Mouse (Mus musculus) bone marrow macrophage, adult 2 months (primary cell): ENCODE measurements around the gene Slc18b1. TPM values are rescaled to one million over a fixed set of nuclear protein-coding genes. Genes with fewer than 3 reads are reported as not detected.

ENCODE experiments used
- H3K27ac ChIP-seq: 2 replicates; pipeline ENCODE4 v1.5.1; 2012; ENCODE audit warnings: low read depth, low read length; ENCODE audit not compliant: insufficient read depth
- H3K4me1 ChIP-seq: 2 replicates; pipeline ENCODE4 v1.6.1; 2012; ENCODE audit warnings: low read length; ENCODE audit not compliant: control insufficient read depth, insufficient read depth
- H3K4me3 ChIP-seq: 2 replicates; pipeline ENCODE4 v1.5.1; 2012; ENCODE audit warnings: mild to moderate bottlenecking, low read length, moderate library complexity; ENCODE audit not compliant: insufficient read depth
- CTCF ChIP-seq: IDR thresholded peaks from 2 replicates; pipeline ENCODE4 v1.5.1; 2012; ENCODE audit warnings: low read depth, mild to moderate bottlenecking, low read length, moderate library complexity
- POLR2A ChIP-seq: IDR thresholded peaks from 2 replicates; pipeline ENCODE4 v1.6.1; 2012; ENCODE audit warnings: mild to moderate bottlenecking, low read depth, low read length, borderline replicate concordance
- polyA plus RNA-seq: library from polyadenylated mRNA; stranded (reverse); fragments of >200 nt; gene quantifications from 2 replicates; pipeline ENCODE4 v1.2.4, GENCODE M21; 2012; ENCODE audit not compliant: missing spikeins, insufficient read depth, insufficient read length

Slc18b1 gene
- polyA plus RNA-seq, 1 experiment: 6.7 TPM

DNA sequence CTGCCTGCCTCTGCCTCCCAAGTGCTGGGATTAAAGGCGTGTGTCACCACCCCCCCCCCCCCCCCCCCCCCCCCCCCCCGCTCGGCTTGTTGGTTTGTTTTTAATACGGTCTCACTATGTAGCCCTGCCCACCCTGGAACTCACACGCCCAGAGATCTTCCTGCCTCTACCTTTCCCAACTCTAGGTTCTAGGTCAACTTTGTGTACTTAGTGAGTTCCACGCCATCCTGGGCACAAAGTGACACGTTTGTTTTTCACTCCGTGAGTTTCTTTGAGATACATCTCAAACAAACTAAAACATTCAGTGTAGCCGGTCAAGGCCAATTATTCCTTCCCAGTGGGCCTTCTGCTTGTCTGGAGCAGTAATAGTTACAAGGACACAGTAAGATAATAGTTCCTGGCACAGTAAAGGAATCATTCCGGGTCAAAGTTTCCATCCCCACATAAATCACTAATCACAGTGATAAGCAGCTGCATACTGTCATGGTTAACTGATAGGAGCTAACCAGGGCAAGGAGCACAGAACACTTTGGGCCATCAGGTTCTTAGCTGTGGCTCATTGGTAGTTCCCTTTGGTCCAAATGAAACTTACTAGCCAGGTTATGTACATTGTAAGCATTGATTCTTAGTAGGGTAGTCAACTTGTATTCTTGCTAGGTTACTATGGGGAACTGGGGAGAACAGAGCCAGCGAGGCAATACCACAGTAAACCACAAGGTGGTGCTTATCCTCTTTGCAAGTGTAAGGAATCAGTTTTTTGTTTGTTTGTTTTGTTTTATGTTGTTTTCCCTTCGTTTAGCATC lies 15.1 kb downstream of the Slc18b1 start:
- no peak for TF ChIP-seq CTCF
- no peak for TF ChIP-seq POLR2A
- Histone ChIP-seq H3K4me1 (no peaks in the 10 kb centered on the region), H3K27ac (no peak overlapping the region), H3K4me3 (no peak overlapping the region)

DNA sequence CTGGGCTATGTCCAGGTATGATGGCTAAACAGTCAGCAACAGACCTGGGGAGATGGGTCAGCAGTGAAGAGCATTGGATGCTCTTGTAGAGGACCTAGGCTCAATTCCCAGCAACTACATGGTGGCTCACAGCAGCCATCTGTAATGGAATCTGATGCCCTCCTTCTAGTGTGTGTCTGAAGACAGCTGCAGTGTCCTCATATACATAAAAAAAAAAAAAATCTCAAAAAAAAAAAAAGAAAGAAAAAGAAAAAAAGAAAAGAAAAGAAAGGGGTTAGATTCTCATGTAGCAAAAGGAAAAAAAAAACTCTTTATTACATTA lies 15.6 kb downstream of the Slc18b1 start:
- H3K4me1 ChIP-seq: no peaks in the 10 kb centered on the region
- TF ChIP-seq CTCF (peak; percentile 47; the same call in 1 of the 2 replicates), POLR2A (no peak)
- H3K4me3 ChIP-seq: no peak overlapping the region
- no peak overlapping the region for H3K27ac ChIP-seq

DNA sequence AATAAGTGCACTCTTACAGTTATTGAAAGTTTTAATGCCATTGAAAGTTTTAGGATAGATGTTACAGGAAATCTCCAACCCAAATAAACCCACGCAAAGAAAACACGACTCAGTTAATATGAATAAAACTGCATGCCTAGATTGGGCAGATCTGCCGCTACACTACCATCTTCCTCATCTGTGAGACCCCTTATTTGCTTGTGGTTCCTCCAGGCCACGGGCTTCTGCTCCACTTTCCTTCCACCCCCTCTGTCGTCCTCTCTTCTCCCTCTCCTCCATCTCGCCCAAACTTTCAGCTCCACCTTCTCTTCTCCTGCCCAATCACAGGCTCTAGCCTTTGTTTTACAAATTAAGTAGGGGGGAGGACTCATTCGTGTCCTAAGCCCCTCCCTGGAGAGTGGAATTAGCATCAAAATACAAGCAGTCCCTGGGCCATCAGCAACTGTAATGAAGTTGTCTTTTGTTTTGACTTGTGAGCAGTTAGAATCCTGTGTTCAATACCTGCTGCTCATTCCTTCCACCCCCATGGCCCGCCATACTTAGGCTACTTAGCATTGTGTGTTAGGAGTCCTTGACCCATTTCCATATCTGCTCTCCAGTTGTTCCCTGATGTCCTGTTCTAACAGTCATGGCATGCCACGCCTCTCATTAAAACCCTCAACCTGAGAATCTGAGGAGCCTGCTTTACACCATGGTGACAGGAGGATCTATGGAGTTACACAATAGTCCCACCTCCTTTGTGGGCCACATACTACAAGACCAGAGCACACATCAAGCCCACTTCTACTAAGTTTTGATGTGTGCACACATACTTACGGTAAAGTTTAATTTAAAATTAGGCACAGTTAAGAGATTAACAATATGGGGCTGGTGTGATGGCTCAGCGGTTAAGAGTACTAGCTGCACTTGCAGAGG lies 16.3 kb downstream of the Slc18b1 start:
- TF ChIP-seq POLR2A (no peak), CTCF (no peak)

DNA sequence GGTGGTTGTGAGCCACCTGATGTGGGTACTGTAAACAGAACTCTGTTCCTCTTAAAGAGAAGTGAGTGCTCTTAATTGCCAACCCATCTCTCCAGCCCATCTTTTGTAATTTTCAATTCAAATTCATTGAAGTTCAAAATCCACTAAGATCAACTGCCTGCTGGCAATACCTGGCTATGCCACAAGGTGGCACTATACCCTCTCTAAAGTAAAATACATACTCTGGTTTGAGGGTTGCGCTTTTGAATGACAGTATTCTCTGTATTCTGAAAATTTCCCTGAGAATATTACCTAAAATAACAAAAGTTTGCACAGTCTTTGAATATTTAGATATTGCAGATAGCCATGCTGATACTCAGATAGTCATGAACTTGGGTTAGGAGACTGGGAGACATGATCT lies 18.4 kb downstream of the Slc18b1 start:
- Histone ChIP-seq H3K27ac (no peak overlapping the region), H3K4me1 (no peaks in the 10 kb centered on the region), H3K4me3 (no peak overlapping the region)
- no peak for TF ChIP-seq POLR2A
- TF ChIP-seq CTCF: no peak

More for the DNA sequence above, 16.3 kb downstream of the Slc18b1 start:
- H3K27ac ChIP-seq: no peak overlapping the region
- no peak overlapping the region for H3K4me3 ChIP-seq
- no peaks in the 10 kb centered on the region for H3K4me1 ChIP-seq

DNA sequence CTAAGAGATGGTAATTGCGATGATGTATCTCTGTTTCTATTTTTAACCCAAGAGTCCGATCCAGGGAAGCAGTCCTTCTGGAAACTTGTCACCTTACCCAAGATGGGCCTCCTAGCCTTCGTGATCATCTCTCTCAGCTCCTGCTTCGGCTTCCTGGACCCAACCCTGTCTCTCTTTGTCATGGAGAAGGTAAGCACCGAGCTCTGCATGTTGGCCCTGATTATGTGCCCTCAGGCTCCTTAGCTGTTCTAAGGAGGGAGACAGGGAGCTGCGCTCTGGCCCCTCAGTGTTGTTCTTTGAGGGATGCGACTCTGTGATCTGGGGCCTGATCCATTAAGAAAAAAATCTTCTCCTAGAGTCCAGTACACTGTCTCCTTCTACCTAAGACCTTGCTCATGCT lies 19.5 kb downstream of the Slc18b1 start:
- Histone ChIP-seq H3K4me3 (no peak overlapping the region), H3K4me1 (no peaks in the 10 kb centered on the region), H3K27ac (no peak overlapping the region)
- TF ChIP-seq POLR2A (no peak), CTCF (no peak)

DNA sequence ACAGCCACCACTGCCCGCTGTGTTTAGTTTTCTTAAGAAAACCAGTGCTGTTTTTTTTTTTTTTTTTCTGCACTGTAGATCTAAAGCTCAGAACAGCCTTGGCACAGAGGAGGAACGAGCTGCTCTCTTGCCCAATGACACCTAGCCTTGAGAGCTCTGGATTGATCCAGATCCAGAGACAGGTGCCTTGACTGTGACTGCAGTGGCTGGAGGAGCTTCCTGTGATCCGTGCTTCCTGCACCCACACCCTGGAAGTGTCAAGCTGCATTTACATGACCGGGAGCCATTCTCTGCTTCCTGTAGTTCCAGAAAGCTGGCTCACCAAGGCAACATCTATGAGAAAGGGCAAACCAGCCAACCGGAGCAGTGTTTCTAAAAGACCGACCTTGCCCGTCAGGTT lies 29.7 kb downstream of the Slc18b1 start:
- H3K4me1 ChIP-seq: no peaks in the 10 kb centered on the region
- TF ChIP-seq CTCF (no peak), POLR2A (no peak)
- H3K4me3 ChIP-seq: no peak overlapping the region
- H3K27ac ChIP-seq: no peak overlapping the region

DNA sequence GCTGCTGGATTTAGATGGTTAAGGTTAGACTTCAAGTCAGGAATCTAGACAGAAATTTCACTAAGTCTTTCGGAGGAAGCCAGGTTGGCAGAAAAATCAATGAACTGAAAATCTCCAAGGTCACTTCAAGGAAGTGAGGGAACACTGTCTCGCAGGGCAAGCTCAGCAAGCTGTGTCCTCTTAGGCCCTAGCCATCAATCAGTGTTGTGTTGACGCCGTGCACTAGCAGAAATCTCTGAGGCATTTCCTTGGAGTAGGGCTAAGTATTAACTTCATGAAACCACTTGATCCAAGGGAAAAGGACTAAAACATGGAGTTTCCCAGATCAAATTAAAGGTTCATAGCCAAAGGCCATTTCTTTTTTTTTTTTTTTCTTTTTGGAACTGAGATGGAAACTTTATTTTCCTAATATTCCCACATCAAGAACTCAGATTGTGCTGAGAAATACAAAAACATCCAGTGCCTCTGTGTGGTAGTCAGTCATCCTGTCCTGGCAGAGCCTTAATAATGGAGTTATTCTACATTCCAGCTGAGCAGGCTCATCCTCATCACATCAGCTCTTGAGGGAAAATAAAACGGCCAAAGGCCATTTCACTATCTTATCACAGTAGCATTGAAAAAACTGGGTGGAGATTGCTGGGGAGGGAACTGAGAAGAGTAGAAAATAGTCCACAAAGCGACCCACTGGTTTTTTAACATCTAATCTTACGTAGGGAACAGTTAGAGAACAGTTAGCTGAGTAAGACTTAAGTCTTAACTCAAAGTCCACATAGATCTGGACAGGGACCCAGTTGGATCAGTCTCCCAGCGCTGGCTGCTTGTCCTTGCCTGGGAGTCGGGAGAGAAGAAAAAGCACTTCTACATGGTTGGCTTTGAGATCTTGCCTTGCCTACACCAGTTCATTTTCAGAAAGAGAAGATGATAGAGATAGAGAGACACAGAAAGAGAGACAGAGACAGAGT lies 39.5 kb downstream of the Slc18b1 start:
- TF ChIP-seq POLR2A (no peak), CTCF (no peak)

DNA sequence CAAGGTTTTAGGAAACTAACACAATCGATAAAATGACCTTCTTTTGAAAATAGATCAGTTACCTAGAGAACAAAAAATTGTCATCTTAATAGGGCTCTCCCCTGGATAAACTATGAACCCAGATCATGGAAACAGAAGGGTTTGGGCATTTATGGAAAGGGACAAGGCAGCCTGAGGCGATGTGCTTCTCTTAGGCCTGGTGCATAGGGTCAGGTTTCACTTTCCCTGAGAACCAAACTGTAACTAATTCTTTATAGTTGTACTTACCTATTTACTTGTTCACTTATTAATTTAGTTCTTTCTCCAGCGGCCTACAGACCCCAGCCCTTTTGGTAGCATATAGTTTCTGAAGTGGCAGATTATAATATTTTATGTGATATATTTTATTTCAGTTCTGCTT lies 40.3 kb downstream of the Slc18b1 start:
- Histone ChIP-seq H3K4me1 (peaks cover 10% of the 10 kb centered on the region), H3K4me3 (no peak overlapping the region), H3K27ac (no peak overlapping the region)
- TF ChIP-seq CTCF (no peak), POLR2A (no peak)

More for the DNA sequence above, 39.5 kb downstream of the Slc18b1 start:
- Histone ChIP-seq H3K27ac (no peak overlapping the region), H3K4me3 (no peak overlapping the region), H3K4me1 (peaks cover 10% of the 10 kb centered on the region)

DNA sequence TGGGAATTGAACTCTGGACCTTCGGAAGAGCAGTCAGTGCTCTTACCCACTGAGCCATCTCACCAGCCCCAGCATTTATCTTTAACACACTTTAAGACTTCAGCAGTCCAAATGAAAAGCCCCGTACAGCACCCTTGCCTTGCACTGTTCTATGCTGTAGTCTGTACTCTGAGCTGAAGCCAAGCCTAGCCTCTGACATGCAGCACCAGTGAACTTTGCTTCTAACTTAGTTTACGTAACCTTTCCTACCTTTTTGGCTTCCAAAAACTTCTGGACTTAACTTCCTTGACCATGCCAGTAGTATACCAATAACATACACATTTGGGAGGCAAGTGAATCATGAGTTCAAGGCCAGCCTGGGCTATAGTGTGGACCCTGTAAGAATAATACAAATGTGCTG lies 42.1 kb downstream of the Slc18b1 start:
- TF ChIP-seq CTCF: no peak
- no peak for TF ChIP-seq POLR2A
- no peak overlapping the region for H3K4me3 ChIP-seq
- H3K4me1 ChIP-seq: peaks cover 10% of the 10 kb centered on the region
- H3K27ac ChIP-seq: no peak overlapping the region
